Mouse (Mus musculus) lung, embryonic 15.5 days (tissue): Measurements from ENCODE around the gene Lrrc57. TPM values are rescaled to one million over a fixed set of nuclear protein-coding genes. Genes with fewer than 3 reads are reported as not detected.

ENCODE experiments used
- ATAC-seq: fragments of 200-750 bp; cut with Nextera tagmentation; 2 replicates; pipeline ENCODE4 v1.8.0; 2017; ENCODE audit warnings: moderate number of reproducible peaks, borderline replicate concordance; ENCODE audit not compliant: low FRiP score, low TSS enrichment; ENCODE audit errors: extremely low read depth
- H3K27ac ChIP-seq: fragments of 300-500 bp; sonication (generic); 2 replicates; pipeline ENCODE4 v1.5.1; 2015; ENCODE audit warnings: moderate library complexity, mild to moderate bottlenecking, inconsistent platforms
- H3K27me3 ChIP-seq: fragments of 300-500 bp; sonication (generic); 2 replicates; pipeline ENCODE4 v1.6.1; 2015; ENCODE audit warnings: inconsistent platforms
- H3K36me3 ChIP-seq: fragments of 300-500 bp; sonication (generic); 2 replicates; pipeline ENCODE4 v1.6.1; 2015; ENCODE audit warnings: inconsistent platforms
- H3K4me1 ChIP-seq: fragments of 300-500 bp; sonication (generic); 2 replicates; pipeline ENCODE4 v1.6.1; 2015; ENCODE audit warnings: inconsistent platforms
- H3K4me2 ChIP-seq: fragments of 300-500 bp; sonication (generic); 2 replicates; pipeline ENCODE4 v1.6.1; 2015; ENCODE audit warnings: inconsistent platforms, mild to moderate bottlenecking, moderate library complexity
- H3K4me3 ChIP-seq: fragments of 300-500 bp; sonication (generic); 2 replicates; pipeline ENCODE4 v1.5.1; 2015; ENCODE audit warnings: mild to moderate bottlenecking, inconsistent platforms
- H3K9ac ChIP-seq: fragments of 300-500 bp; sonication (generic); 2 replicates; pipeline ENCODE4 v1.6.1; 2015; ENCODE audit warnings: inconsistent platforms
- H3K9me3 ChIP-seq: fragments of 300-500 bp; sonication (generic); 2 replicates; pipeline ENCODE4 v1.6.1; 2016; ENCODE audit warnings: inconsistent platforms
- WGBS: fragments of 180-500 bp; shearing (Covaris S2); methylation state at CpG from one replicate; pipeline ENCODE4 v1.1.7; 2015; 5-methylcytosine and 5-hydroxymethylcytosine counted together
- polyA plus RNA-seq: library from polyadenylated mRNA; unstranded; fragments of >200 nt; fragmentation: Nextera tagmentation; extraction: Ambion mirVana; gene quantifications from 2 replicates; pipeline ENCODE4 v1.2.1, GENCODE M21; 2015

Gene Lrrc57
- polyA plus RNA-seq: 27.4 and 29.9 TPM in 2 replicates

DNA sequence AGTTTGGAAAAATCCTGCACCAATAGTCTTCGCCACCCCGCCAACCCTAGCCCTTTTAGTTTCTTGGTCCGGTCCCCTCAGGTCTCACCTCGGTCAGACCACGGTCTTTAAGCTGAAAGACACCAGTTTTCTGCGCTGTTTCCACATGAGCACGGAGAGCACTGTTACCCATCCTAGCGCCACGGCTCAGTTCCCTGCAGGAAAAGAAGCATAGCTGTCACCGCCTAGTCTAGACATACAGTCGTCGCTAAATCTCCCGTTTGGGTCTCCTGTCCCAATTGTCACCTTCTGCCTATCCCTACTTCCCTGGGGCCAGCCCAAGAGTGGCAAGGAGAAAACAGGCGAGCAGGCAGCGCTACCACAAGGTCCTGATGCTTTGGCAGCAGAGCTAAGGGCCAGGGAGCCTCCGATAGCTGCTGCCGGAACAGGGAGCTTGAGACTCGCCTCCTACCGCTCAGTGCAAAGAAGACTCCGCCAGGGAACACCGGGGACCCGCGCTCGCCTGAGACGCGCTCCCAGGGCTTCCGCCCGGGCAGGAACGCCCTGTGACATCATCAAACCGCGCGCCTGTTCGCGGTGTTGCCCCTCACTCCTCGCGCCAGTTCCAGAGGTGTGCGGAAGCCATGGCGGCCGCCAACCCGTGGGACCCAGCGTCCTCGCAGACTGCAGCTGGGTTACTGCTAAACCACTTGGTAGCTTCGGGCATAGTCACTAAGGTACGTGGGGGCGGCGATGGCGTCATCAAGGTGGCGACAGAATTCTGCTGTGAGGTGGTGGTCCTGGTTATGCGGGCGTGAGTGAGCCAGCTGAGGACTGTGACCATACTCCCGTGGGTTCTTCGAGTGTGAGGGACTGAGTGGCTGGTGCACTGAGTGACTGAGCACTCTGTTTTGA is at the start of gene Lrrc57, which contains the start of gene Haus2:
Lrrc57 (minus strand) TSS at position 691 of the 894 bp plus-strand sequence.
Haus2 (plus strand) TSS at position 554 of the 894 bp plus-strand sequence.
- Histone ChIP-seq H3K9me3 (no peaks in the 10 kb centered on the region), H3K4me1 (peaks cover 20% of the 10 kb centered on the region), H3K4me3 (peak within 1 kb of the TSS; percentile 89), H3K36me3 (peaks cover 13% of the 10 kb centered on the region; the same call in 1 of the 2 replicates), H3K27ac (peak within 1 kb of the TSS; percentile 92), H3K9ac (peak within 1 kb of the TSS; percentile 78), H3K27me3 (no peaks in the 10 kb centered on the region), H3K4me2 (peak within 1 kb of the TSS; percentile 73)
- whole genome bisulfite sequencing: 0% methylated on average over 52 of the region's 52 CpGs
- peak; percentile 97 for ATAC-seq

GRCm38 (mm10) chr2:120658486-120658885 is 49.2 kb upstream of the Lrrc57 start:
- H3K4me1 ChIP-seq: peaks cover 17% of the 10 kb centered on the region; the same call in 1 of the 2 replicates
- H3K27me3 ChIP-seq: no peaks in the 10 kb centered on the region
- no peaks in the 10 kb centered on the region for H3K36me3 ChIP-seq
- H3K9me3 ChIP-seq: no peaks in the 10 kb centered on the region
- no peak for ATAC-seq
- H3K4me3 ChIP-seq: no peak overlapping the region
- H3K4me2 ChIP-seq: no peak overlapping the region
- no peak overlapping the region for H3K9ac ChIP-seq
- H3K27ac ChIP-seq: no peak overlapping the region
- 66% methylated on average over 5 of the region's 5 CpGs for WGBS

DNA sequence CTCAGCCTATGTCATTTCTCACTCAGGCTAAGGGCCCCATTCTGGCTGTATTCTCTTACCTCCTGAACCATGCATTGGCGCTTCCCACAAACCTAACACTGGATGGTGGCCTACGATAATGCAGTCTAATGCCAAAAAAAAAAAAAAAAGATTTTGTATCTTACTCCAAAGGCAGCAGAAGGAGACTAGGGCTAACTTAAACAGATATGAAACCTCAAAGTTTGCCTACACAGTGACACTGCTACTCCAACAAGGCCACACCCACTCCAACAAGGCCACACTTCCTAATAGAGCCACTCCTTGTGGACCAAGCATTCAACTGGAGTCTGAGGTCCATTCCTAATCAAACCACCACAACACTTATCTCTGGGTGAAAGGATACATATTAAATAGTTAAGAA is 47.4 kb upstream of the Lrrc57 start:
- H3K9ac ChIP-seq: no peak overlapping the region
- ATAC-seq: no peak
- no peak overlapping the region for H3K4me3 ChIP-seq
- no peaks in the 10 kb centered on the region for H3K27me3 ChIP-seq
- no peak overlapping the region for H3K27ac ChIP-seq
- no peaks in the 10 kb centered on the region for H3K9me3 ChIP-seq
- H3K4me2 ChIP-seq: no peak overlapping the region
- 92% methylated on average over 2 of the region's 2 CpGs for WGBS
- H3K4me1 ChIP-seq: peaks cover 31% of the 10 kb centered on the region
- no peaks in the 10 kb centered on the region for H3K36me3 ChIP-seq

DNA sequence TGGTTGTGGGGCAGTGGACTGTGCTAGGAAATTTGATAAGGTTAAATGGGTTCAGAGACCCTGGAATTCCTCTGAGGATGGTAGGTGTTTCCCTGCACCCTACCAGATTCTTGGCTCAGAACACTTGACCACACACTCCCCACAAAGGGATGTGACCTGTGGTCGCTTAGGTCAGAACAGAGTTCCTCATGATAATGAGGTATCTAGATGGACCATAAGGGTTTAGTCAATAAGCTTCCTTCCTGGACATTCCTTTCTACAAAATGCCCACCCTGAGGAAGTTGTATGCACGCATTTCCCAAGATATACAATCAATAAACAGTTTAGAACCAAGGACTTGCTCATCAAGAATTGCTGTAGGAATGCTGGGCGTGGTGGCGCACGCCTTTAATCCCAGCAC is 46.6 kb upstream of the Lrrc57 start:
- no peaks in the 10 kb centered on the region for H3K27me3 ChIP-seq
- ATAC-seq: no peak
- no peak overlapping the region for H3K27ac ChIP-seq
- H3K9ac ChIP-seq: no peak overlapping the region
- no peaks in the 10 kb centered on the region for H3K36me3 ChIP-seq
- H3K4me3 ChIP-seq: no peak overlapping the region
- H3K4me2 ChIP-seq: no peak overlapping the region
- H3K9me3 ChIP-seq: no peaks in the 10 kb centered on the region
- WGBS: 88% methylated on average over 5 of the region's 5 CpGs
- H3K4me1 ChIP-seq: peaks cover 30% of the 10 kb centered on the region

DNA sequence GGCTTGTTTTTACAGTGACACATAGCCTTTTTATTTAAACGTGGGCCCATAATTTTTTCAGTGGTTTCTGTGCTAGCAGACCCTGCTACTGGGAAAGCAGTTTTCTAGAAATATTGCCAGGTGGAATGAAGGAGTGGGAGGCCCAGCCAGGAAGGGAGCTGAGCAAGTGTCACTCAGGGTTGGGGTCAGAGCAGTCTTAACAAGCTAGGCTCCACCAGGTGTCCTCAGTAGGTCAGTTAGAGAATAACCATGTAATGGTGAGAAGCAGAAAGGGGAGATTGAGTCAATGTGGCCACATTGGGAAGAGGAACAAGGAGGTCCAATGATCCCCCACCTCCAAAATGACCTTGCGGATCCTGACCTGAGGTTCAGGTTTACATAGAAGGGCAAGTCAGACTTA is 45.4 kb upstream of the Lrrc57 start:
- H3K9me3 ChIP-seq: no peaks in the 10 kb centered on the region
- no peak overlapping the region for H3K9ac ChIP-seq
- no peak overlapping the region for H3K4me2 ChIP-seq
- 69% methylated on average over 2 of the region's 2 CpGs for WGBS
- H3K27ac ChIP-seq: no peak overlapping the region
- no peak for ATAC-seq
- no peak overlapping the region for H3K4me3 ChIP-seq
- peaks cover 19% of the 10 kb centered on the region for H3K4me1 ChIP-seq
- H3K36me3 ChIP-seq: no peaks in the 10 kb centered on the region
- H3K27me3 ChIP-seq: no peaks in the 10 kb centered on the region

DNA sequence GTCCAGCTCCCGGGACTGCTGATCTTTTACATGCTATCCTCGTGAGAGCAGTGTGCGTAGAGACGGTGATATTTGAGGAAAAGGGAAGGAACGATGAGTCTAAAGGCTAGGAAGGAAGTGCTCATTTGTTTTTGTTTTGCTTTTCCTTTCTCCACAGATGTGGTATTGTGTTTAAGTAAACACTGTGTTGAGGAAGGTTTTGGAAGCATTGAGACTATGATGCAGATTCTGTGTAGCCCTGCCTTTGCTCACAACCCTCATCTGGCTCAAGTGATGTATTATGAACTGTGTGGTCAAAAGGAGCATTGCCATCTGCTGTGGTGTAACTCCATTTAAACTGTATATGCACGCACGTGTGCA is 43.6 kb upstream of the Lrrc57 start:
- H3K9me3 ChIP-seq: no peaks in the 10 kb centered on the region
- peak; percentile 27; the same call in 1 of the 2 replicates for ATAC-seq
- H3K9ac ChIP-seq: no peak overlapping the region
- no peaks in the 10 kb centered on the region for H3K27me3 ChIP-seq
- H3K27ac ChIP-seq: peak overlapping the region; percentile 74
- peaks cover 19% of the 10 kb centered on the region for H3K4me1 ChIP-seq
- 65% methylated on average over 7 of the region's 7 CpGs for WGBS
- H3K36me3 ChIP-seq: no peaks in the 10 kb centered on the region
- H3K4me2 ChIP-seq: no peak overlapping the region
- no peak overlapping the region for H3K4me3 ChIP-seq

DNA sequence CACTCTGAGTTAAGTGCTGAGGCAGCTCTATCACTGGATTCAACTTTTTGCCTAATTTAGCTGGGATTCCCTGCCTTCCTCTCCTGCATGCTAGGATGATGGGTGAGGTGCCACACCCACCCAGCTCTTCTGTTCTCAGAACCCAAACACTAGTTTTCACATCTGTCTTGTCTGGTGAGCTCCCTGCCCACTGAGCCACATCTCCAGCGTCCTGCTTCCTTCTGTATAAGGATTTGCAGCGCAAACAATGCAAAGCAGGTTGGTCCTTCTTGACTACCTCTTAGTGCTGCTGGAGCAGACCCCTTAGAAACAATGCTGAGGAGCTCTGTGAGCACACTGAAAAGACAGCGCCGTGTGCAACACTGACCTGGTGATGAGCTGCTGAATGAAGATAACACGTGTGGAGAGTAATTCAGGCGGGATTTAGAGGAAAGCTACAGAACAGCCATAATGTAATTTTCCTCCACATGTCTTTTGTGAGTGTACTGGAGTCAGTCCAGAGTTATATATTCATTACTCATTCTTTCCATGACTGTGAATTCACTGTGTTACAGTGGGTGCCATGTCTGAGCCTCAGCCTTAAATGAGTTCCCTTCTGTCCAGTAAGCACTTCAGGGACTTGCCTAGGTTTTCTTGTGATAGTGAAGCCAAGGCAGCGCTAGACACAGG is 43.1 kb upstream of the Lrrc57 start:
- 55% methylated on average over 7 of the region's 7 CpGs for WGBS
- no peaks in the 10 kb centered on the region for H3K9me3 ChIP-seq
- H3K36me3 ChIP-seq: no peaks in the 10 kb centered on the region
- ATAC-seq: peak; percentile 52; the same call in 1 of the 2 replicates
- H3K27me3 ChIP-seq: no peaks in the 10 kb centered on the region
- H3K27ac ChIP-seq: peak overlapping the region; percentile 74
- no peak overlapping the region; the same call in 1 of the 2 replicates for H3K4me2 ChIP-seq
- no peak overlapping the region for H3K9ac ChIP-seq
- H3K4me1 ChIP-seq: peaks cover 19% of the 10 kb centered on the region
- H3K4me3 ChIP-seq: no peak overlapping the region

- H3K9me3 ChIP-seq: no peaks in the 10 kb centered on the region
- H3K27me3 ChIP-seq: no peaks in the 10 kb centered on the region
- ATAC-seq: peak; percentile 70
- H3K9ac ChIP-seq: no peak overlapping the region
- H3K4me1 ChIP-seq: peaks cover 10% of the 10 kb centered on the region
- H3K27ac ChIP-seq: peak overlapping the region; percentile 64
- no peak overlapping the region for H3K4me3 ChIP-seq
- H3K4me2 ChIP-seq: no peak overlapping the region
- WGBS: 43% methylated on average over 4 of the region's 4 CpGs
- H3K36me3 ChIP-seq: no peaks in the 10 kb centered on the region
Measured at GRCm38 (mm10) chr2:120646777-120647176, 37.5 kb upstream of the Lrrc57 start.

- H3K4me1 ChIP-seq: peaks cover 8% of the 10 kb centered on the region
- no peak overlapping the region for H3K4me3 ChIP-seq
- H3K4me2 ChIP-seq: 0 out of 2 replicates have a peak overlapping the region, but pooled peaks have one; percentile 4
- H3K9me3 ChIP-seq: no peaks in the 10 kb centered on the region
- peaks cover 8% of the 10 kb centered on the region; the same call in 1 of the 2 replicates for H3K36me3 ChIP-seq
- H3K27me3 ChIP-seq: no peaks in the 10 kb centered on the region
- no peak overlapping the region for H3K9ac ChIP-seq
- ATAC-seq: peak; percentile 96
- H3K27ac ChIP-seq: peak overlapping the region; percentile 80
- WGBS: 37% methylated on average over 7 of the region's 7 CpGs
Measured at GRCm38 (mm10) chr2:120643836-120644235, 34.5 kb upstream of the Lrrc57 start.

DNA sequence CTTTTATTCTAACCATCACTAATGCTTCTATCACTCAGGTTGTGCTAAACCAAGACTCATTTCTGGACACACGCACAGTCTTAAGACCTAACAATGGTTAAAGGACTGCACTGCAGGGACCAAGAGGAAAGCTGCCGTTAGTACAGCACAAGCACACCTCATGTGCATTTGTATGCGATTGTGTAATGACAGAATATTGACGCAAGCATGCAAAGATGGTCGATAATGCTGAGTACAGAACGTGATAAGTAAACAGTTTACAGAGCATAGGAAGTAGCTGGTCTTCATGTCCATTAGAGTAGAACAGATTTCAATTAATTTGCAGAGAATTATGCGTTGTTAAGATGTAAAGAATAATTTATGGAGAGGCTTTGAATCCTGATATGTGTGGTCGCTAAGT is 31.5 kb upstream of the Lrrc57 start:
- Histone ChIP-seq H3K4me1 (peaks cover 8% of the 10 kb centered on the region), H3K27me3 (no peaks in the 10 kb centered on the region), H3K9ac (no peak overlapping the region), H3K27ac (no peak overlapping the region), H3K9me3 (no peaks in the 10 kb centered on the region), H3K36me3 (peaks cover 8% of the 10 kb centered on the region; the same call in 1 of the 2 replicates), H3K4me3 (no peak overlapping the region), H3K4me2 (no peak overlapping the region)
- ATAC-seq: no peak
- 82% methylated on average over 8 of the region's 8 CpGs for WGBS

- Histone ChIP-seq H3K27me3 (no peaks in the 10 kb centered on the region), H3K4me1 (peaks cover 25% of the 10 kb centered on the region), H3K4me2 (peak overlapping the region; percentile 29; the same call in 1 of the 2 replicates), H3K27ac (peak overlapping the region; percentile 49), H3K36me3 (peaks cover 33% of the 10 kb centered on the region), H3K4me3 (no peak overlapping the region), H3K9me3 (no peaks in the 10 kb centered on the region), H3K9ac (no peak overlapping the region)
- ATAC-seq: no peak
- 45% methylated on average over 4 of the region's 4 CpGs for WGBS
Measured at GRCm38 (mm10) chr2:120631957-120632356, 22.6 kb upstream of the Lrrc57 start.

DNA sequence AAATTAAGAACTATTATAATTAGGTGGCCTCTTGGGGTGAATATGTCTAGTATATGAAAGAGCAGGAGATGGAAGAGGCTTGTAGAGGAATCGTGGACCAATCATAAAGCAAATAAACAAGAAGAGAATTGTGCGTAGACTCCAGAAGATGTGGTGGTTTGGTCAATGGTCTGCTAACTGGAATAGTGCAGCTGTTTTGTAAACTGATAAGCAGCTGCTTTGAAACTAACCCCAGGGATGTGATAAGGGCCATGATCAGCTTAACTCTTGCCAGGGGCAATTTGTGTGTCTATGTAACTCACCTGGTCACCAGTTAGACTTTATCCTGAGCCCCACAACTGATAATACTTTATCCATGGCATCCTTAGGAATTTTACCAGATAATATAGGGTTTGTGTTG is 22.2 kb upstream of the Lrrc57 start:
- Histone ChIP-seq H3K9me3 (no peaks in the 10 kb centered on the region), H3K4me3 (no peak overlapping the region), H3K9ac (no peak overlapping the region), H3K4me1 (peaks cover 25% of the 10 kb centered on the region), H3K36me3 (peaks cover 33% of the 10 kb centered on the region), H3K4me2 (peak overlapping the region; percentile 29; the same call in 1 of the 2 replicates), H3K27me3 (no peaks in the 10 kb centered on the region), H3K27ac (no peak overlapping the region)
- WGBS: 51% methylated on average over 2 of the region's 2 CpGs
- ATAC-seq: no peak
